Mouse (Mus musculus) pancreas, adult 10 weeks (tissue): Measurements from ENCODE around the gene Gde1. TPM values are rescaled to one million over a fixed set of nuclear protein-coding genes. Genes with fewer than 3 reads are reported as not detected.

Experiments
- polyA plus RNA-seq: library from polyadenylated mRNA; stranded (reverse); fragments of 350-450 nt; fragmentation: Illumina TruSeq; extraction: RNeasy Lipid Tissue Mini Kit (QIAGEN cat#74804); gene quantifications from one replicate; pipeline ENCODE4 v1.2.3, GENCODE M21; 2015; ENCODE audit warnings: low read depth, low replicate concordance; ENCODE audit not compliant: insufficient read depth

Gde1 gene
- polyA plus RNA-seq: 18.4 TPM

DNA sequence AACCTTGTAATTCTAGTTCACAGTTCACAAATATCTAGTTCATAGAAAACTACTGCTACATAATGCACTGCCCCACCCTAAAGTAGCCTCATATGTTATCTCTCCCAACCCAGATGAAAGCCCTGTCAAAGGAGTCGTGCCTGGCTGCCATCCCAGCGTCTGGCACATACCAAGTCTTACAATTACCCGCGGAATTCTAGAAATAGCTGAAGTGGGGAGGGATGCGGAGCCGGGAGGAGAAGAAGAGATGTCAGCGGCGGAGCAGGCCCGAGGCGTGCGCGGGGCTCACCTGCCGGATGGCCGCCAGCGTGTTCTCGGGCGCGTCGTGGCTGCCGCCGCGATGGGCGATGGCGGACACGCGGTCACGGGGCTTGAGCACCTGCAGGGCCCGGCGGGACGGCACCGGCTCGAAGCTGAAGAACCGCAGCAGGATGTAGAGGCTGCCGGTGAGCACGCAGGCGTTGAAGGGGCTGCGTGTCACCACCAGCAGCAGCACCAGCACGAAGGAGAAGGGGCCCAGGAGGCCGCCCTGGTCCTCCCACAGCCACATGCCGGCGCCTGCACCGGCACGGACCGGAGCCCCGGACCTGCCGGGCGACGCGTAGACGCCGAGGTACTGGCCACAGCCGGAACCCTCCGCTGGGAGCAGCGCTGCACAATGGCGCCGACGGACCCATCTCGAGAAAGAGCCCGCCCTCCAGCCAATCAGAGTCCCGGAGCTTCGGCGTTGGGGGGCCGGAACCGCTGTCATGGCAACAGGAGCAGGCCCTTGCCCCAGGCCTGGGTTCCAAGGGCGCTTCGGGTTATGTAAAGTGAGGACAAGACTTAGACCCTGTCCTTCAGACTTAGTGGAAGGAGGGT lies at the start of gene Gde1:
Gene Gde1, minus strand, starts transcription at position 678 of the 861 bp plus-strand sequence.

DNA sequence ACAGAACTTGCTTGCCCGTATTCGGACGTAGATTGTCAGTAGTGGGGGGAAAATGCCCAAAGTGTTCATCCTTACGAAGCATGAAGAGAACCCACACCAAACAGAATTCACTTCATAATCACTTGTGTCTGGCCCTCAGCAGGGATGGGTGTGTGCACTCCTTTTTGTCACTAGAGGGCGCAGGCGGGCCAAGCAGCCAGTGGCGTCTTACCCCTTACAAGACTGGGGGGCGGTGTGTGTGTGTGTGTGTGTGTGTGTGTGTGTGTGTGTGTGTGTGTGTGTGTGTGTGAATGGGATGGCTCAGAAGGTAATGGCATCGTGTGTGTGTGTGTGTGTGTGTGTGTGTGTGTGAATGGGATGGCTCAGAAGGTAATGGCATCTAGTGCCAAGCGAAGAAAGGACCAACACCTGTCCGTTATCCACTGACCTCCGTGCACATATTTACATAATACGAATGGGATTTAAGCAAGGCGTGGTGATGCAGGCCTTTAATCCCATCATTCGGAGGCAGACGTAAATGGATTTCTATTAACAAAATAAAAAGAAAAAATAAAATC lies 34.5 kb upstream of the Gde1 start, which contains the start of gene Vps35l:
Gene Vps35l, plus strand, starts transcription at position 252 of the 557 bp plus-strand sequence.

DNA sequence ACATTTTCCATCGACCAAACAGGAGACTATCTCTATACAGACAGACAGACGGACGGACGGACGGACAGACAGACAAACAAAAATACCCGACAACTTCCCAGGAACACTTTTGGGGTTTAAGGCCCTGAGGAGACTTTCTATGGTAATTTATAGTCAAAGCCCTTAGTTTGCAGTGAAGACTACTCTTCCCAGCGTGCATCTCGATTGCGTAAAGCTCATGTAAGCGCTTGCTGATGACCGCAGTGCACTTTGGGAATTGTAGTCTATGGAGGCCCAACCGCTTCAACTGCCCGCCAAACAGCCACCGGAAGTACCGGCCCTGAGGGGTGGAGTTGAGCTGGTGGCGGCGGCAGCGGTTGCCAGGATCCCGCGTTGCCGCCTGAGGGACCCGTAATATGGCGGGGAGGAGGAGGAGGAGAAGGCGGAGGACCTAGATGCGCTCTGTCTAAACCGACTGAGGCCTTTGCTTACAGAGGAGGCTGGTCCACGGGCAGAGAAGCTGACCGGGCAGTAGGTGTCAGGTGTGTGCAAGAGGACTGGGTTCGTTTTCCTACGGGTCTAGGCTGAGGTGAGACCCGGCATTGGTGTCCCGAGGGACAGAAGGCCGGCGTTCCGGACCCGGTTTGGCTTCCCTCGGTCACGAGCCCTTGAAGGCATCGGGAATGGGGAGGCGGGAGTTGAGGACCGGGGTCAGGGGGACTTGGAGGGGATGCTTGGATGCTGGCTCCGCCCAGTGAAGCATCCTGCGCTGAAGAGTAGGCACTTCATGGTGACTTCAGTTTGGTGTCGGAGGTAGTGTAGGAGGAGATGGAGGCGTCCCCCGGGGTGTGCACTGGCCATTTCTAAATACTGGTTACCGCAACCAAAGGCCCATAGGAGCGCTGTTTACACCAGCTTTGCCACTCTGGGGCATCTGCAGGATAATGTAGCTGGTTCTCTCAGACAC lies 6.9 kb upstream of the Gde1 start, which contains the start of gene Ccp110:
Gene Ccp110, plus strand, starts transcription at position 325 of the 946 bp plus-strand sequence.

Other genes starting within 250 kb of the Gde1 start
- gene Itpripl2, start 213.8 kb downstream of the Gde1 start, polyA plus RNA-seq: 5.2 TPM
- 4.2 TPM for gene Coq7, start 172.4 kb downstream of the Gde1 start, polyA plus RNA-seq
- gene Tmc7, start 121.0 kb downstream of the Gde1 start, polyA plus RNA-seq: 0.46 TPM
- gene Tmc5, start 108.5 kb downstream of the Gde1 start, polyA plus RNA-seq: not detected
- gene Ccp110, start 6.8 kb upstream of the Gde1 start, polyA plus RNA-seq: 3.3 TPM
- 15.5 TPM for gene Vps35l, start 34.4 kb upstream of the Gde1 start, polyA plus RNA-seq
- 0.54 TPM for gene Iqck, start 150.0 kb upstream of the Gde1 start, polyA plus RNA-seq
- 5.7 TPM for gene Knop1, start 150.5 kb upstream of the Gde1 start, polyA plus RNA-seq